In genomic region chr4:136215576-136215975, GRCm38 (mm10) we compare ENCODE assay signal across 27 mouse cellular contexts. TPM values are rescaled to one million over a fixed set of nuclear protein-coding genes. Genes with fewer than 3 reads are reported as not detected.
A peak's percentile ranks its signal among the peaks of the same experiment; 100 is the strongest.
DNase-seq lines count a peak whose midpoint lies in the region; ATAC-seq and TF ChIP-seq lines count a peak whose summit lies in the region.
"Had no signal": no experiment of that assay in that cellular context is flagged by ENCODE, and none has a peak within 500 bp of the region (broad histone marks: within the 10 kb centered on the region; RNA-seq: fewer than 3 reads in every experiment).

No protein-coding gene starts in this region.

- peaks cover 27% of the 10 kb centered on the region for H3K4me1 ChIP-seq in kidney, embryonic 16.5 days (ENCODE audit: insufficient read depth, low read length)
- H3K4me1 ChIP-seq in midbrain, embryonic 10.5 days = peaks cover 29% of the 10 kb centered on the region
- H3K4me1 ChIP-seq in midbrain, embryonic 15.5 days = peaks cover 16% of the 10 kb centered on the region
- H3K4me1 ChIP-seq in liver, embryonic 11.5 days (replicated peaks; ENCODE audit: control insufficient read depth, insufficient read depth, low read length) = peaks cover 9% of the 10 kb centered on the region; the same call in 1 of the 2 replicates
- no peaks in the 10 kb centered on the region for H3K4me1 ChIP-seq in liver, postnatal 0 days (ENCODE audit: insufficient read depth)
- peaks cover 25% of the 10 kb centered on the region for H3K4me1 ChIP-seq in forebrain, embryonic 13.5 days

- H3K9me3 ChIP-seq in kidney, embryonic 16.5 days (ENCODE audit: low read length) = no peaks in the 10 kb centered on the region
- no peaks in the 10 kb centered on the region for H3K9me3 ChIP-seq in midbrain, embryonic 10.5 days (replicated peaks)
- no peaks in the 10 kb centered on the region for H3K9me3 ChIP-seq in midbrain, embryonic 15.5 days
- no peaks in the 10 kb centered on the region for H3K9me3 ChIP-seq in liver, embryonic 11.5 days (ENCODE audit: control insufficient read depth, low read length)
- H3K9me3 ChIP-seq in liver, postnatal 0 days (ENCODE audit: low read length) = no peaks in the 10 kb centered on the region
- no peaks in the 10 kb centered on the region for H3K9me3 ChIP-seq in forebrain, embryonic 13.5 days (replicated peaks)
- H3K9me3 ChIP-seq: embryonic facial prominence, embryonic 12.5 days; heart, embryonic 13.5 days; hindbrain, embryonic 13.5 days; midbrain, embryonic 13.5 days; neural tube, embryonic 12.5 days had no signal

- no peak overlapping the region for H3K4me2 ChIP-seq in kidney, embryonic 16.5 days (replicated peaks; ENCODE audit: low read depth, low read length)
- H3K4me2 ChIP-seq in midbrain, embryonic 15.5 days = no peak overlapping the region
- H3K4me2 ChIP-seq in liver, embryonic 11.5 days = no peak overlapping the region
- 0 out of 2 replicates have a peak overlapping the region, but pooled peaks have one; percentile 26 for H3K4me2 ChIP-seq in liver, postnatal 0 days (ENCODE audit: low read depth, low read length)
- H3K4me2 ChIP-seq in forebrain, embryonic 13.5 days = no peak overlapping the region
- H3K4me2 ChIP-seq: embryonic facial prominence, embryonic 12.5 days; heart, embryonic 13.5 days; hindbrain, embryonic 13.5 days; lung, embryonic 14.5 days; midbrain, embryonic 13.5 days; neural tube, embryonic 12.5 days had no signal

- H3K4me3 ChIP-seq in kidney, embryonic 16.5 days (ENCODE audit: low read length) = no peak overlapping the region
- H3K4me3 ChIP-seq in midbrain, embryonic 10.5 days = no peak overlapping the region
- H3K4me3 ChIP-seq in midbrain, embryonic 15.5 days = no peak overlapping the region
- H3K4me3 ChIP-seq in liver, embryonic 11.5 days (ENCODE audit: low read depth, low read length) = no peak overlapping the region
- no peak overlapping the region for H3K4me3 ChIP-seq in liver, postnatal 0 days (ENCODE audit: low read depth, low read length)
- no peak overlapping the region for H3K4me3 ChIP-seq in forebrain, embryonic 13.5 days
- H3K4me3 ChIP-seq: embryonic facial prominence, embryonic 12.5 days; heart, embryonic 13.5 days; hindbrain, embryonic 13.5 days; left cerebral cortex, adult 2 months; midbrain, embryonic 13.5 days; neural tube, embryonic 12.5 days had no signal

- DNase-seq in kidney, adult 18-20 months = peak; percentile 43
- DNase-seq in midbrain, embryonic 10.5 days (ENCODE audit: low spot score) = no peak
- DNase-seq in liver, embryonic 11.5 days (ENCODE audit: low spot score) = no peak
- no peak for DNase-seq in liver, postnatal 0 days
- DNase-seq in cerebellum, postnatal 25 days = no peak
- DNase-seq: adrenal gland, adult 8-10 months; B cell, adult 2 months; cerebellum, adult 11-12 months; cerebellum, postnatal 10 days; gastrocnemius, postnatal 10 days; heart, adult 11 months; heart, postnatal 14 days; lung, embryonic 14.5 days; retina, postnatal 1 day; right cerebral cortex, postnatal 25 days; spleen, adult 18-20 months had no signal

- 93% methylated on average over 8 of the region's 8 CpGs for WGBS in kidney, embryonic 16.5 days
- WGBS in midbrain, embryonic 10.5 days = 92% methylated on average over 8 of the region's 8 CpGs
- WGBS in midbrain, embryonic 15.5 days = 82% methylated on average over 8 of the region's 8 CpGs
- WGBS in liver, embryonic 11.5 days = 88% methylated on average over 8 of the region's 8 CpGs
- WGBS in liver, postnatal 0 days (ENCODE audit: insufficient replicate concordance) = 66% methylated on average over 8 of the region's 8 CpGs
- WGBS in forebrain, embryonic 13.5 days = 88% methylated on average over 8 of the region's 8 CpGs

- H3K27me3 ChIP-seq in kidney, embryonic 16.5 days (ENCODE audit: insufficient read depth, low read length) = no peaks in the 10 kb centered on the region
- H3K27me3 ChIP-seq in midbrain, embryonic 10.5 days (ENCODE audit: low read depth, poor library complexity, severe bottlenecking) = peaks cover 29% of the 10 kb centered on the region
- 0 out of 2 replicates have a peak, but pooled peaks cover 4% of the 10 kb centered on the region for H3K27me3 ChIP-seq in midbrain, embryonic 15.5 days (replicated peaks)
- peaks cover 37% of the 10 kb centered on the region for H3K27me3 ChIP-seq in liver, embryonic 11.5 days (replicated peaks; ENCODE audit: control insufficient read depth, insufficient read depth, low read length)
- H3K27me3 ChIP-seq in liver, postnatal 0 days (ENCODE audit: insufficient read depth, low read length) = 0 out of 2 replicates have a peak, but pooled peaks cover 7% of the 10 kb centered on the region
- peaks cover 13% of the 10 kb centered on the region for H3K27me3 ChIP-seq in forebrain, embryonic 13.5 days
- H3K27me3 ChIP-seq: embryonic facial prominence, embryonic 12.5 days; neural tube, embryonic 12.5 days had no signal

- ATAC-seq in kidney, embryonic 16.5 days (ENCODE audit: low FRiP score, low TSS enrichment) = no peak
- ATAC-seq in midbrain, embryonic 15.5 days (replicated peaks) = no peak
- ATAC-seq in liver, embryonic 11.5 days (replicated peaks; ENCODE audit: low FRiP score) = no peak
- ATAC-seq in liver, postnatal 0 days = no peak
- no peak for ATAC-seq in forebrain, embryonic 13.5 days
- ATAC-seq: forebrain, embryonic 14.5 days; inflammation-experienced regulatory T-cells, adult 6 months; midbrain, embryonic 13.5 days had no signal

- TF ChIP-seq EP300 in liver, postnatal 0 days (IDR thresholded peaks at IDR 0.05; ENCODE audit: low read depth) = no peak

- H3K27ac ChIP-seq in kidney, embryonic 16.5 days (ENCODE audit: low read length) = no peak overlapping the region
- H3K27ac ChIP-seq in midbrain, embryonic 10.5 days (replicated peaks) = 0 out of 2 replicates have a peak overlapping the region, but pooled peaks have one; percentile 23
- H3K27ac ChIP-seq in midbrain, embryonic 15.5 days = no peak overlapping the region
- H3K27ac ChIP-seq in liver, embryonic 11.5 days (ENCODE audit: low read depth, low read length) = peak overlapping the region; percentile 70
- H3K27ac ChIP-seq in liver, postnatal 0 days (ENCODE audit: low read depth) = peak overlapping the region; percentile 91
- H3K27ac ChIP-seq in forebrain, embryonic 13.5 days = no peak overlapping the region
- H3K27ac ChIP-seq: embryonic facial prominence, embryonic 12.5 days; heart, embryonic 13.5 days; hindbrain, embryonic 13.5 days; left cerebral cortex, adult 2 months; midbrain, embryonic 13.5 days; neural tube, embryonic 12.5 days had no signal

- no peak for TF ChIP-seq CTCF in liver, postnatal 0 days (IDR thresholded peaks at IDR 0.05; ENCODE audit: low read depth)

- H3K36me3 ChIP-seq in kidney, embryonic 16.5 days (ENCODE audit: insufficient read depth, low read length) = no peaks in the 10 kb centered on the region
- H3K36me3 ChIP-seq in midbrain, embryonic 10.5 days = no peaks in the 10 kb centered on the region
- no peaks in the 10 kb centered on the region for H3K36me3 ChIP-seq in midbrain, embryonic 15.5 days (replicated peaks)
- H3K36me3 ChIP-seq in liver, embryonic 11.5 days (ENCODE audit: control insufficient read depth, insufficient read depth, low read length) = no peaks in the 10 kb centered on the region
- H3K36me3 ChIP-seq in liver, postnatal 0 days (replicated peaks; ENCODE audit: insufficient read depth, low read length) = no peaks in the 10 kb centered on the region
- no peaks in the 10 kb centered on the region for H3K36me3 ChIP-seq in forebrain, embryonic 13.5 days (ENCODE audit: poor library complexity, severe bottlenecking)
- H3K36me3 ChIP-seq: heart, embryonic 13.5 days; hindbrain, embryonic 13.5 days; midbrain, embryonic 13.5 days; neural tube, embryonic 12.5 days had no signal

- no peak overlapping the region for H3K9ac ChIP-seq in kidney, embryonic 16.5 days (replicated peaks; ENCODE audit: low read length)
- no peak overlapping the region for H3K9ac ChIP-seq in midbrain, embryonic 15.5 days
- H3K9ac ChIP-seq in liver, embryonic 11.5 days (ENCODE audit: low read depth, low read length) = no peak overlapping the region
- peak overlapping the region; percentile 31; the same call in 1 of the 2 replicates for H3K9ac ChIP-seq in liver, postnatal 0 days (replicated peaks)
- no peak overlapping the region for H3K9ac ChIP-seq in forebrain, embryonic 13.5 days
- H3K9ac ChIP-seq: embryonic facial prominence, embryonic 12.5 days; heart, embryonic 13.5 days; hindbrain, embryonic 13.5 days; lung, embryonic 14.5 days; midbrain, embryonic 13.5 days; neural tube, embryonic 12.5 days had no signal

RNA-seq across cellular contexts. Expression of gene Asap3, which starts 9.4 kb away (rescaled TPM):
- polyA plus RNA-seq in kidney, embryonic 16.5 days (2015; fragmentation: Nextera tagmentation; extraction: Ambion mirVana) = 5.8 and 6.0 TPM in 2 replicates
- polyA plus RNA-seq in midbrain, embryonic 10.5 days (2016; fragmentation: Nextera tagmentation; extraction: Ambion mirVana) = 6.0 and 7.1 TPM in 2 replicates
- polyA plus RNA-seq in midbrain, embryonic 15.5 days (2015; fragmentation: Nextera tagmentation; extraction: Ambion mirVana) = 5.1 and 5.2 TPM in 2 replicates
- polyA plus RNA-seq in liver, embryonic 11.5 days (2014; fragmentation: Nextera tagmentation; extraction: Ambion mirVana) = 1.8 and 2.9 TPM in 2 replicates
- 4.5 and 4.8 TPM in 2 replicates for polyA plus RNA-seq in liver, postnatal 0 days (2015; fragmentation: Nextera tagmentation; extraction: Ambion mirVana)
- polyA plus RNA-seq in forebrain, embryonic 13.5 days (2015; fragmentation: Nextera tagmentation; extraction: Ambion mirVana) = 2.9 and 3.9 TPM in 2 replicates

RNA-seq across cellular contexts. Expression of gene Tcea3, which starts 32.0 kb away (rescaled TPM):
- 8.6 and 11.4 TPM in 2 replicates for polyA plus RNA-seq in kidney, embryonic 16.5 days (2015; fragmentation: Nextera tagmentation; extraction: Ambion mirVana)
- 0.79 and 0.81 TPM in 2 replicates for polyA plus RNA-seq in midbrain, embryonic 10.5 days (2016; fragmentation: Nextera tagmentation; extraction: Ambion mirVana)
- polyA plus RNA-seq in midbrain, embryonic 15.5 days (2015; fragmentation: Nextera tagmentation; extraction: Ambion mirVana) = 1.4 and 1.8 TPM in 2 replicates
- 16.4 and 17.3 TPM in 2 replicates for polyA plus RNA-seq in liver, embryonic 11.5 days (2014; fragmentation: Nextera tagmentation; extraction: Ambion mirVana)
- polyA plus RNA-seq in liver, postnatal 0 days (2015; fragmentation: Nextera tagmentation; extraction: Ambion mirVana) = 37.6 and 41.7 TPM in 2 replicates
- polyA plus RNA-seq in forebrain, embryonic 13.5 days (2015; fragmentation: Nextera tagmentation; extraction: Ambion mirVana) = 0.52 and 0.66 TPM in 2 replicates

RNA-seq across cellular contexts. Expression of gene E2f2, which starts 43.4 kb away (rescaled TPM):
- polyA plus RNA-seq in kidney, embryonic 16.5 days (2015; fragmentation: Nextera tagmentation; extraction: Ambion mirVana) = 7.3 and 8.3 TPM in 2 replicates
- 10.3 and 10.8 TPM in 2 replicates for polyA plus RNA-seq in midbrain, embryonic 10.5 days (2016; fragmentation: Nextera tagmentation; extraction: Ambion mirVana)
- 2.2 and 2.3 TPM in 2 replicates for polyA plus RNA-seq in midbrain, embryonic 15.5 days (2015; fragmentation: Nextera tagmentation; extraction: Ambion mirVana)
- polyA plus RNA-seq in liver, embryonic 11.5 days (2014; fragmentation: Nextera tagmentation; extraction: Ambion mirVana) = 9.0 and 9.2 TPM in 2 replicates
- polyA plus RNA-seq in liver, postnatal 0 days (2015; fragmentation: Nextera tagmentation; extraction: Ambion mirVana) = 48.6 and 50.2 TPM in 2 replicates
- polyA plus RNA-seq in forebrain, embryonic 13.5 days (2015; fragmentation: Nextera tagmentation; extraction: Ambion mirVana) = 9.7 and 11.3 TPM in 2 replicates

Comparison
In these comparisons a context has a peak if more than half of its experiments do, and no peak if none do; other contexts are left out.
1. H3K27ac ChIP-seq: peak in midbrain, embryonic 10.5 days (single experiment), liver, embryonic 11.5 days (single experiment) and liver, postnatal 0 days (single experiment); none in kidney, embryonic 16.5 days (single experiment), midbrain, embryonic 15.5 days (single experiment) and forebrain, embryonic 13.5 days (single experiment).